Mouse (Mus musculus) lung, adult 2 months (tissue): ENCODE measurements around the gene Acer1.

Source experiments
- CTCF ChIP-seq: fragments of 200-500 bp; IDR thresholded peaks from 2 replicates; pipeline ENCODE4 v1.5.1; 2011; ENCODE audit warnings: mild to moderate bottlenecking, low read length, control low read depth; ENCODE audit not compliant: insufficient read depth
- POLR2A ChIP-seq: fragments of 200-500 bp; IDR thresholded peaks from 2 replicates; pipeline ENCODE4 v1.6.1; 2011; ENCODE audit warnings: low read depth, mild to moderate bottlenecking, control low read depth, low read length, borderline replicate concordance; ENCODE audit errors: extremely low read depth

GRCm38 (mm10) chr17:56963646-56964045 is 18.3 kb downstream of the Acer1 start:
- TF ChIP-seq POLR2A = no peak
- TF ChIP-seq CTCF = no peak
